Mouse (Mus musculus) lung, postnatal 36 days (tissue): ENCODE results near the gene Adamts2.

Experiments
- DNase-seq: peaks from one replicate; pipeline ENCODE4 v3.0.0; 2022; ENCODE audit warnings: mixed read lengths

Adamts2 gene

GRCm38 (mm10) chr11:50850177-50850735, 248.4 kb downstream of the Adamts2 start, which contains the start of gene Grm6:
TSS of gene Grm6 (plus strand) at chr11:50850685.
- DNase-seq = peak; percentile 7

- no peak for DNase-seq
Observed at GRCm38 (mm10) chr11:50850989-50851601, 249.2 kb downstream of the Adamts2 start.
